Mouse (Mus musculus) layer of hippocampus, postnatal 10 days (tissue): ENCODE measurements around the gene Zfp574. TPM values are rescaled to one million over a fixed set of nuclear protein-coding genes. Genes with fewer than 3 reads are reported as not detected.
"Not testable (repeated sequence)": the region's sequence is repeated elsewhere in the genome, so short reads cannot be mapped to it uniquely, and the experiment has no call there.

Experiments
- DNase-seq, 2 experiments: peaks; one replicate each; pipeline ENCODE4 v3.0.0; 2021; ENCODE audit warnings: low spot score in 2 of 2
- long read RNA-seq: library from polyadenylated mRNA; stranded (forward); transcript quantifications from one replicate; pipeline ENCODE4 v2.0.0, GENCODE M21; 2023
- total RNA-seq, 2 experiments: library from RNA; stranded (reverse); gene quantifications; 2 replicates each; pipeline ENCODE4 v1.2.3; 2021

Gene Zfp574
- total RNA-seq: 10 to 100 TPM; 21.4 to 23.2 TPM
- long read RNA-seq, full-length matches to known transcripts: 13 of 17 reads
- long read RNA-seq, partial matches to known transcripts: 0 of 17 reads
- long read RNA-seq, other reads (novel, unspliced or antisense): 4 of 17 reads

DNA sequence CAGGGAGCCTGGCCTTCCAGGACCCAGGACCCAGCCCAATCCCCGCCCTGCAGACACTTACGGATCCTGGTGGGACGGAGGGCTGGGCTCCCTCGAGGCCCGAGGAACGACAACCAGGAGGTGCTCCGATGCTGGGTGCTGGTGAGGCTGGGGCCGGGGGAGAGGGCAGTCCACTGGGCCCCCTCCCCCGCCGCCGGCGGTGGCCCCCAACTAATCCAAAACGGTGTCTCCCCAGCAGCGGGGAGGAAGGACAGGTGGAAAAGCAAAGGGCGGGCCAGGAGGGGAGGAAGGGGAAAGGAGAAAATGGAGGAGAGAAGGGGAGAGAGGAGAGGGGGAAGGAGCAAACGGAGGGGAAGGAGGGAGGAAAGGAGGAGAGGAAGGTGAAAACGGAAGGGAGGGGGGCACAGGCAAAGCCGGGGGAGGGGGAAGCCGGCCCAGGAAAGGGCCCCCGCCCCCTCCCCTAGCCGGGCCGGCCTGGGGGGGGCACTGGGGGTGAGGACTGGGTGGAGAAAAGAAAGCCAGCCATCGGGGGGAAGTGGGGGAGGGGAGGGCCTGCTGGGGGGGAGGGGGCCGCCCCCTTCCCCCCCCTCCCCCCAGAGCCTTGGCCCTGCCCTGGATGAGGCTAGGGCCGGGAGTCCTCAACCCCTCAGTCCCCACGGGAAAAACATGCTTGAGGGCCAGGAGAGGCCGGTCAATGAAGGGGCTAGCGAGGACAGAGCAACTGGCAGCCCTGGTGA lies at the start of gene Zfp574, which contains the start of gene Grik5:
Zfp574 (plus strand) TSS at position 589 of the 737 bp plus-strand sequence.
Grik5 (minus strand) TSS at position 368 of the 737 bp plus-strand sequence.
- no peak for DNase-seq

- DNase-seq: no peak
These were observed 46.4 kb upstream of the Zfp574 start for GRCm38 (mm10) chr7:25025855-25026439.

DNA sequence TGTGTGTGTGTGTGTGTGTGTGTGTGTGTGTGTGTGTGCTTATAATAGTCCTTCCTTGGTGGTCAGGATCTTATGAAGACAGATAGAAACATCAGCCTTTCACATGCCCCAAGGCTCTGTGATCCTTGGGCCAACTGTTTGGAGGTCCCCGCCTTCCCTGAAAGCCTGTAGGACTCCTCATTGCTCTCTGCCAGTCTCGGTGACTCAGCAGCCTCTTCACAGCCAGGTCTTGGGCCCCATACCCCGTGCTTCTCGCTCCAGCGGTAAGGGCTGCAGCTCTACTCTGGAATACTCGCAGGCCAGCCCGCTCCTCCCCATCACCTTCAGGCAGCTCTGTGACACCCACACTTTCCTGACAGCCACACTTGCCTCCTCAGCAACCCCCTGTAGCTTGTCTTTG lies 45.9 kb upstream of the Zfp574 start:
- no peak for DNase-seq

DNA sequence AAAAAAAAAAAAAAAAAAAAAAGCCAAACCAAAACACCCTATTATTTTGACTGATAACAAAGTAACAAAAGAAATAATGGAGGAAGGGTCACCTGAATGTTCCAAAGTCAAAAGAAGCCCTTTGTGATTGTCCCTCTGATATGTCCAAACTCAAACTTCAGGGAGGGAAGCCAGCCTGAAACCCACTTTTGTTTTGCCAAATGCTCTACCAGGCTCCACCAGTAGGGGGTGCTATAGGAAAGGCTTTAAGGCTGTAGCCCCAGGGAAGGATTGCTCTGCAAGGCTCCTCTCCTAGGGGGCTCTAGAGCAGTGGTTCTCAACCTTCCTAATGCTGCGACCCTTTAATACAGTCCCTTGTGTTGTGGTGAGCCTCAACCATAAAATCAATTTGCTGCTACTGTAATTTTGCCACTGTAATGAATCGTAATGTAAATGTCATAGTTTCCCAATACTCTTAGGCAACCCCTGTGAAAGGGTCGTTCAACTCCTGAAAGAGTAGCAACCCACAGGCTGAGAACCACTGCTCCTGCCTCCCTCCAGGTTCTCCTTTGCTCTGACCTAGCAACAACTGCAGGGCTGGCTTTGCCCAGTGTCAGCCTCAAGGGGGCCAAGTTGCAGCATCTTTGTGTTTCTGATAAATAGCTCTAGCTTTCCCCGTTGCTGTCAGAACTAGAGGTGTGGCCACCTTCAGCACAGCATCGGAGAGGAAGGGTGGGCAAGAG lies 42.2 kb upstream of the Zfp574 start:
- DNase-seq: peak; percentile 89 to 90

GRCm38 (mm10) chr7:25031528-25031927 lies 40.8 kb upstream of the Zfp574 start:
- no peak for DNase-seq

DNA sequence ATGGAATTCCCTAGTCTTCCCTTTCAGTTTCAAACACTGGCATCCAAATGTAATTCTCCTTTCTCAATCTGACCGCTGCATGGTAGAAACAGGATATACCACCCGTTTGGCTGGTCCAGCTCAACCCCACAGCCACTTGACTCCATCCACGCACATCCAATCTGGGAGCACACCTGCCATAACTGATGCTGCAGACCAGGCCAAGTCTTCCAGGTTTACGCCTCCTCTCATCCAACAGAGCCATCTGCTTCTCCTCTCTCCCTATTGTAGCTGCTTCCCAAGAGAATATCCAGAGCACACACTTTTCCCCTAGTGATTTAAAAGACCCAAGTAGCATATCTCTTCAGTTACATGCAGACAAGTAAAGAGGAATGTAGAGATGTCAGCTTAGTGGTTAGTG lies 37.6 kb upstream of the Zfp574 start:
- no peak for DNase-seq

DNA sequence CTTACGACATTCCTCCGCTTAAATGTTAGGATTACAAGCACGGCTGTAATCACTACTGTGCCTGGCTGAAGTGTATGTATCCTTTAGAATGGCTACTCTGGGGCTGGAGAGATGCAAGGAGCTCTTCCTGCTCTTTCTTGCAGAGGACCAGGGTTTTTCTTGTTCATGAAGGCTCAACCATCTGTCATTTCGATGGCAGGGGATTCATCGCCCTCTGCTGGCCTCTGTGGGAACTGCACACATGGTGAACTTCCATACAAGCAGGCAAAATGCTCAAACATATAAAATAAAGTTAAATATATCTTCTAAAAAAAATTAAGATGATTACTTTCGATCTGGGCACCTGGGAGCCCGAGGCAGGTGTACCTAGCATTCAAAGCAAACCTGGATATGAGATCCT lies 36.5 kb upstream of the Zfp574 start:
- peak; percentile 86 to 89 for DNase-seq

DNA sequence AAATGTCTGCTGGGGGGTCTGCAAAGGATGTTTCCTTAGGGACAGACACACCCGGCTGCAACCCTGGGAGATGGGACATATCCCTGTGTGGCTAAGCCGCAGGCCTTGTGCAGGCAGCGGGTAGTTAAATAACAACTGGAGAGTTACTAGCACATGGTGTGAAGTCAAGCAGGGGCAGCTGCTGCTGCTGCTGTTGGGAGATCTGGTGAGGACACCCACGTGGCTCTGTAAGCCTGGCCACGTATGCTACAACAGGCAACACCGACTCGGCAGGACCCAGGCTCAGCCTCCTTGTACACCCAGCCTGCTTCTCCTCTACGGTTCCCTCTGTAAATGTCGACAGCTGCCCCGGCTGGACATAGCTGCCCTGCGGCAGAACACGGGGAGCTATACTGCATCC lies 30.4 kb upstream of the Zfp574 start:
- no peak for DNase-seq

- DNase-seq: not testable (repeated sequence)
These were observed 27.8 kb upstream of the Zfp574 start for GRCm38 (mm10) chr7:25044599-25044998.

- peak in 1 of 2 experiments; percentile 45 for DNase-seq
These were observed 25.0 kb upstream of the Zfp574 start for GRCm38 (mm10) chr7:25047363-25047762.

DNA sequence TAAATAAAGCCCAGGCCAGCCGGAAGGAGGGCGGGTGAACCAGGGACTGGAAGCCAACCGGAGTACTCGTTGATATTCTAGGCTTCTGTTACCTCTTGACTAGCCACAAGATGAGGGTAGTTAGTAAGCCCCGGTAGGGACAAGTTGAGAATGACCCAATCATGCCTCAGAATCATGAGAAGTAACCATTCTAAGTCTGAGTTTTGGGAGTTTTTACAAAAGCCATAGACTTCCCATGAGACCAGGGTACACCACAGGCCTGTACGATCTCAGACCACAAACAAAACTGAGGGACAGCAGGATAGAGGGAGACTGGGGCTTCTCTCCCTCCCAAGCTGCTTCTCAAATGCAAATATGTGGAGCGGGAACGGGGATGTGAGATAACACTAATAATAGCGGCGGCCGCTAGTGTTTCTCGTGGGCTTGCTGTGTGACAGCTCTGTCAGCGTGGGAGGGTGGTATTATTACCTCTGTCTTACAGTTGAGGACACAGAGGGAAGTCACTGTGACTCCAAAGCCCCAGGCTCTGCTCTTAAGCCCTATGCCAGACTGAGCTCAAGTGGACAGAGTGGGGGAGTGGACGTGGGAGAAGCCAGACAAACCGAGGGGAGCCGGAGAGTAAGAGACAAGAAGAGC lies 23.0 kb upstream of the Zfp574 start:
- no peak for DNase-seq

GRCm38 (mm10) chr7:25052587-25052986 lies 19.8 kb upstream of the Zfp574 start:
- DNase-seq: no peak

DNA sequence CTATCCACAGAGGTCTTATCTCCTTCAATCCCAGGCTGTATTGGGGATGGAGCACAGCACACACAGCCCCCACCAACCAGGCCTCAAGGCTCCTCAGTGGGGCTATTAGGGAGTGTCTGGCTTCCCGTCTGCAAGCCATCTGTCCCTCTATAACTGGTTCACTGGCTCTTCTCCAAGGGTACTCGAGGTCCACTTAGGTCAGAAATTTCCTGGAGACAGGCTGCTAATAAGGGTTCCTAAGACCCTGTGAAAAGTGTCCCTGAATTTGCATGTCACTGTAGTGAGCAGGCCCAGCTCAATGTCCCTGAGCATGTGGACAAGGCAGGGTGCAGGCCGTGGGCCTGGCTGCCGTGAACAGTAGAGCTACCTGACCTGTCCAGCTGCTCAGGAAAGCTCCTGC lies 15.4 kb upstream of the Zfp574 start:
- no peak for DNase-seq

DNA sequence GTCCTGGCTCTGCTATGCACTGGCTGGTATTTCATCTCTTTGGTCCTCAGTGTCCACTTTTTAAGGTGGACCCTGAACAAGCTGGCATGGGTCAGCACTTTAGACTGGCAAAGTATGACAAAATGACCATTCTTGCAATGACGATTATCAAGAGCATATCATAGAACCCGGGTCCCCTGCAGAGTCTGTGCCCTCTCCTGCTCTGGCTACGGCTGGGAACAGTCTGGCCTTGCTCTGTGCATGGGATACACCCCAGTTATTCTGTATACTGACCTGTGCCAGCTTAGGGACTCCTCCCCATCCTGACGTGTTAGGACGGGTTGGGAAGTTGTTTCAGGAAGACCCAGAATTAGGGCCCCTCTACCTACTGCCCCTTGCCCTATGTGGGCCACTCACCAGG lies 14.5 kb upstream of the Zfp574 start:
- DNase-seq: no peak

GRCm38 (mm10) chr7:25058394-25058793 lies 14.0 kb upstream of the Zfp574 start:
- DNase-seq: no peak

GRCm38 (mm10) chr7:25058836-25059235 lies 13.5 kb upstream of the Zfp574 start:
- no peak for DNase-seq

- DNase-seq: no peak
These were observed 9.0 kb upstream of the Zfp574 start for GRCm38 (mm10) chr7:25063346-25063745.

GRCm38 (mm10) chr7:25063900-25064299 lies 8.5 kb upstream of the Zfp574 start:
- DNase-seq: no peak

DNA sequence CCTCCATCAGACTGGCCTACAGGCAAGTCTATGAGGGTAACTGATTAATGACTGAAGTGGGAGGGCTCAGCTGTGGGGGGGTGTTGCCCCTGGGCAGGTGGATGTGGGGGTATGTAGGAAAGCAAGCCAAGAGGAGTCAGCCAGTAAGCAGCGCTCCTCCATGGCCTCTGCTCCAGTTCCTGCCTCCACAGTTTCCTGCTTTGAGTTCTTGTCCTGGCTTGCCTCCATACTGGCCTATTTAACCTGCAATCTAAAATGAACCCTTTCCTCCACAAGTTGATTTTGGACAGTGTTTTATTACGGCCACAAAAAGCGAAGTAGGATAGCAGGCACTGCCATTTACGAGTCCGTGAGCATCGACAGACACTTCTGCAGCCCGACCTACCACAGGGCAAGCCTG lies 5.0 kb upstream of the Zfp574 start:
- DNase-seq: no peak

DNA sequence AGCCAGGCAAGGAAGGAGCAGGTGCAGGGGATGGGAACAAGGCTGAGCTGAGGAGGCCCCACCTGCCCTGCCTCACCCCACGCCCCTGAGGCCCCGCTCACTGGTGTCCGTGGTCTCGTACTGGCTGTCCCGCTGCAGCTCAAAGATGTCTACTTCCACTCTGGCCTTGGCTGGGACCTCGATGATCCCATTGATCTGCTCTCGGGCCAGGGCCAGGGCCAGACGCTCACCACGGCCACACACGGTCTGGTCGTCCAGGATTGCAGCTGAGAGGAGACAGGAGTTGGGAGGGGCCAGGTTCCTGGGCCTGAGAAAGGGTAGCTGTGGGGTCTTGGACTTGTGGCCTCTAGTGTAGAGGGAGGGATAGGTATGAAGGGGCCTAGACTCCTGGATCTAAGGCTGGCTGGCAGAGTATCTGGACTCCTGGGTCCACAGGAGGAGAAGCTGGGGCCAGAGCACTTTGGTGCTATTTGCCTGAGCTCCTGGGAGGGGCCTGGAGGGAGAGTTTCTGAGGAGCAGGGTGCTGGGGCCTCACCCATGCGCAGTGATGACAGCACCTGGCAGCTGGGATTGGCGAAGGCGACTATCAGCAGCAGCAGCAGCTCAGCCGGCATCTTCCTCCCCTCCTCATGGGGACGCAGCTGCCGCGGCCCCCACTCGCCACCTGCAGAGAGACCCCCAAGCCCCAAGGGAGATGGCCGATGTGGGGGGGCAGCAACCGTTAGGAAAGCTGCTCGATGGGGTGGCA lies 4.3 kb upstream of the Zfp574 start:
- DNase-seq: no peak

DNA sequence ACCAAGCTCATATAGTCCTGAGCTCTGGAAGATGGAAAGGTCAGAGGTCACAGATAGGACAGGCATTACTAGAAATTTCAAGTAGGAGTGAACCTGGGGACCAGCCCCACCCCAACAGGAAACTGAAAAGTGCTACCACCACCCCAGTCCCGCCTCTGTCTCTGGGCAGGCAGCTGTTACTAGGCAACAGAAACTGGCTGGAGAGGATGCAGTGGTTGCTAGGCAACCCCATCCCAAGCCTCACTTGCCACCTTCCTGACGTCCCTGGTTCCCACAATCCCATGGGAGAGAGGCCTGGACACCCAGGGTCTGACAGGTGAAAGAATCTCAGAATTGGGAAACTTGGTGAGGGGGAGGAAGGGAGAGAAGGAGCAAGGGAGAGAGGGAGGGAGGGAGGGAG lies 3.6 kb upstream of the Zfp574 start:
- DNase-seq: no peak
